Comparison of ENCODE assay signal across 8 mouse cellular contexts in the genomic region with DNA sequence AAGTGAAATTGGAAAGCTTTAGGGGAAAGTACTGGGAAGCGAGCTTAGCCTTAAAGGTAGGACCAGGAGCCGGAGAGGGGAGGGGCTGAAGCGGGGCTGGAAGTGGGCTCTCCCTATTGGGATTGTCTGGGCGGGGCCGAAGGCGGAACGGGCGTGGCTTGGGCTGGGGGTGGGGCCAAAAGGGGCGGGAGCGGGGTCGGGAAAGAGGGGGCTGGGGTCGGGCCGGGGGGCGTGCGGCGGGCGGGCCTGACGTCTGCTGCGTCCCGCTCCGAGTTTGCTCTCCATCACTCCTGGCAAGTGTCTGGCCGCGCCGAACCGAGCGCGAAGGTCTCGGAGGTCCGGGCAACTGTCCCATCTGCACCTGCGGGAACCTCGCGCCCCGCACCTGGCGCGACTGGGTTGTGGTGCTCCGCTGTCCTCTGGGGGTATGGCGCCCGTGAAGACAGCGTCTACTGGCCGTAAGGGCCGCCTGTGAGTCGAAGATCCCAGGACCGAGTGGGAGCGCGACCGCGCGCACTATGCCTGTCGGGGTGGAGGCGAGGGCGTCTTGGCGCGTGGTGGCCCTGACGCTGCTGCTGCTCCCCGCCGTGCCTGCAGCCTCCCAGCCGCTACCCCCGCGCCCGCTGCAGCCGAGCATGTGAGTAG. TPM values are rescaled to one million over a fixed set of nuclear protein-coding genes. Genes with fewer than 3 reads are reported as not detected.
A peak's percentile ranks its signal among the peaks of the same experiment; 100 is the strongest.
DNase-seq lines count a peak whose midpoint lies in the region; ATAC-seq lines count a peak whose summit lies in the region.

A gene (plus strand): TSS at position 225 of the 645 bp plus-strand sequence.

- H3K9me3 ChIP-seq in embryonic facial prominence, embryonic 14.5 days (ENCODE audit: control insufficient read depth, low read length) = no peaks in the 10 kb centered on the region
- H3K9me3 ChIP-seq in hindbrain, embryonic 15.5 days = no peaks in the 10 kb centered on the region

- DNase-seq in left cerebral cortex, postnatal 4 days = peak; percentile 38
- no peak for DNase-seq in left cerebral cortex, adult 9 months (ENCODE audit: low spot score in 2 of 2)
- DNase-seq in embryonic facial prominence, embryonic 14.5 days (ENCODE audit: low spot score) = peak; percentile 88
- DNase-seq in lung, adult 18-20 months = peak; percentile 78 to 83
- peak; percentile 81 for DNase-seq in retina, postnatal 1 day
- DNase-seq in layer of hippocampus, postnatal 25 days (ENCODE audit: extremely low spot score in 1 of 2, low spot score in 1 of 2) = no peak
- DNase-seq in layer of hippocampus, postnatal 14 days (ENCODE audit: low spot score in 2 of 2) = no peak

- peak within 1 kb of the TSS; percentile 95 for H3K4me2 ChIP-seq in embryonic facial prominence, embryonic 14.5 days (ENCODE audit: low read depth, low read length)
- peak within 1 kb of the TSS; percentile 92 for H3K4me2 ChIP-seq in hindbrain, embryonic 15.5 days

- ATAC-seq in embryonic facial prominence, embryonic 14.5 days (ENCODE audit: low read depth) = peak; percentile 88
- peak; percentile 39; the same call in 1 of the 2 replicates for ATAC-seq in hindbrain, embryonic 15.5 days (ENCODE audit: low FRiP score, low read depth)

- peaks cover 20% of the 10 kb centered on the region for H3K4me1 ChIP-seq in embryonic facial prominence, embryonic 14.5 days (ENCODE audit: control insufficient read depth, insufficient read depth, low read length)
- H3K4me1 ChIP-seq in hindbrain, embryonic 15.5 days (replicated peaks) = peaks cover 22% of the 10 kb centered on the region

- intact Hi-C loops in left cerebral cortex, postnatal 4 days (cut with DNase I) = no loop called here

- peaks cover 10% of the 10 kb centered on the region; the same call in 1 of the 2 replicates for H3K27me3 ChIP-seq in embryonic facial prominence, embryonic 14.5 days (replicated peaks; ENCODE audit: control insufficient read depth, insufficient read depth, low read length)
- H3K27me3 ChIP-seq in hindbrain, embryonic 15.5 days = peaks cover 25% of the 10 kb centered on the region

- peak within 1 kb of the TSS; percentile 64 for H3K4me3 ChIP-seq in embryonic facial prominence, embryonic 14.5 days (ENCODE audit: low read depth, low read length)
- H3K4me3 ChIP-seq in hindbrain, embryonic 15.5 days = peak within 1 kb of the TSS; percentile 46

- no peaks in the 10 kb centered on the region for H3K36me3 ChIP-seq in embryonic facial prominence, embryonic 14.5 days (ENCODE audit: control insufficient read depth, insufficient read depth, low read length)
- no peaks in the 10 kb centered on the region for H3K36me3 ChIP-seq in hindbrain, embryonic 15.5 days

- WGBS in embryonic facial prominence, embryonic 14.5 days = 2% methylated on average over 12 of the region's 61 CpGs
- under 1% methylated on average over 43 of the region's 61 CpGs for WGBS in hindbrain, embryonic 15.5 days

- peak within 1 kb of the TSS; percentile 65 for H3K9ac ChIP-seq in embryonic facial prominence, embryonic 14.5 days (ENCODE audit: low read depth, low read length)
- H3K9ac ChIP-seq in hindbrain, embryonic 15.5 days = peak within 1 kb of the TSS; percentile 20

- H3K27ac ChIP-seq in embryonic facial prominence, embryonic 14.5 days (replicated peaks; ENCODE audit: low read depth, low read length) = peak within 1 kb of the TSS; percentile 12; the same call in 1 of the 2 replicates
- H3K27ac ChIP-seq in hindbrain, embryonic 15.5 days (replicated peaks) = no peak within 1 kb of the TSS

RNA-seq across cellular contexts. Expression of the gene that starts here (rescaled TPM):
- 10 to 100 TPM; 10.4 to 13.7 TPM for total RNA-seq in left cerebral cortex, postnatal 4 days (2021)
- polyA plus RNA-seq in embryonic facial prominence, embryonic 14.5 days (2014; fragmentation: Nextera tagmentation; extraction: Ambion mirVana) = 91.2 and 97.2 TPM in 2 replicates
- 9.4 and 11.3 TPM in 2 replicates for polyA plus RNA-seq in hindbrain, embryonic 15.5 days (2015; fragmentation: Nextera tagmentation; extraction: Ambion mirVana)
- total RNA-seq in layer of hippocampus, postnatal 25 days (2021) = 1 to 10 TPM; 4.9 to 5.6 TPM
- 10 to 100 TPM in 1 of 2 experiments, 1 to 10 TPM in 1; 9.4 to 11.6 TPM for total RNA-seq in layer of hippocampus, postnatal 14 days (2021)

Comparison
In these comparisons a context has a peak if more than half of its experiments do, and no peak if none do; other contexts are left out.
1. DNase-seq: peak in left cerebral cortex, postnatal 4 days (single experiment), embryonic facial prominence, embryonic 14.5 days (single experiment), lung, adult 18-20 months (2 of 2) and retina, postnatal 1 day (single experiment); none in left cerebral cortex, adult 9 months (0 of 2), layer of hippocampus, postnatal 25 days (0 of 2) and layer of hippocampus, postnatal 14 days (0 of 2).